Mouse (Mus musculus): ENCODE measurements around the gene Tax1bp3.

The Tax1bp3 gene

DNA sequence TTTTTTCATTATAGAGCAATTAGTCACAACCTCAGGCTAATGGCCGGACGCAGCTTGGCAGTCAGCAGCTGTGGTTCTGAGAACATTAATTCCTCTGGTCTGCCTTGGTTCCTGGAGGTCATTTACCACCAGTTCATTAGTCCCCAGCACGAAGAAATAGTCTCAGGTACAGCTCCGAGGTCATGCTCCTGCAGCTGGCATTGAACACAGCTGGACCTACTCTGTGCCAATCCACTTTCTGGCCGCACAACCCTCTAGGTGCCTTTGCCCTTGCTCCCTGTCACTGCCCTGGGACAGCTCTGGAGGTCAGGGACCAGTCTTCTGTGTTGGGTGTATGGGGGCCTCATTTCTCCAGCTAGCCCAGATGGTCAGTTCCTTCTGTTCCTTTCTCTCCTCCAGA lies 52.0 kb downstream of the Tax1bp3 start:
- DNase-seq (ENCODE audit: low spot score in 2 of 2): no peak

DNA sequence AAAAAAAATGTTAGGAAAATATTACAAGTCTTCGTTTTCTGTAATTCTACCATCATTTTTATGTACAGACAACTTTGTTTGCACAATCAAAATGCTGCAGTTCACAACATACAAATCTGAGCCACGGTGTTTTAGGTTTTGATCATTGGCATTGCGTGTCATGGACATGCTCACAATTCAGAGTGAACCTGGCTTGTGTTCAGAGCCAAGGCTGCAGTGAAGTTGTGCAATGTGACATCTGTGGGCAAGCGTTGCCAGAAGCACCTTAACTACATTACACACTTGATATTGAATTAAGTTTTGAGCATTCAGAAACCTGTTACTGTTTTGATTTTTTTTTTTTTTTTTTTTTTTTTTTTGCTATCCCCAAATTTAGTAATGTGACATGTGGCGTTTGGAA lies 53.2 kb downstream of the Tax1bp3 start:
- DNase-seq (ENCODE audit: low spot score in 2 of 2): no peak

DNA sequence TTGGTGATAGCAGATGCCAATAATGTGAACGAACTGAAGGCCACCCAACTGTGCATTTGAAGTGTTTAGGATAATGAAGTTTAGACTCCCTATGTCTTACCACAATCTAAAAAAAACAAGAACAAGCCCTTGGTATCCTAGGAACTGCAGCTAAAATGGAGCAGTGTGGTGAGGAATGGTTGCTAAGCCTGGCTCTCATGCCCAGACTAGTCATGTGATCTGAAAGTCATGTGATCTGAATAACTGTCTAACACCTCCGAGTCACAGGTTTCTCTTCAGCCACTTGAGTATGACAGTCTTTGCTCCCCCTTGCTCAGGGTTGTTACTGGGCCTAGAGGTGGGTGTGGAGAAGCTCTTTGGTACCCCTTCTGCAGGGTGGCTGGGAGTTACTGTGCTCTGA lies 55.6 kb downstream of the Tax1bp3 start:
- DNase-seq (ENCODE audit: low spot score in 2 of 2): peak in 1 of 2 experiments; percentile 20

Measured in frontal cortex, postnatal 10 days (tissue).